In the genomic region with DNA sequence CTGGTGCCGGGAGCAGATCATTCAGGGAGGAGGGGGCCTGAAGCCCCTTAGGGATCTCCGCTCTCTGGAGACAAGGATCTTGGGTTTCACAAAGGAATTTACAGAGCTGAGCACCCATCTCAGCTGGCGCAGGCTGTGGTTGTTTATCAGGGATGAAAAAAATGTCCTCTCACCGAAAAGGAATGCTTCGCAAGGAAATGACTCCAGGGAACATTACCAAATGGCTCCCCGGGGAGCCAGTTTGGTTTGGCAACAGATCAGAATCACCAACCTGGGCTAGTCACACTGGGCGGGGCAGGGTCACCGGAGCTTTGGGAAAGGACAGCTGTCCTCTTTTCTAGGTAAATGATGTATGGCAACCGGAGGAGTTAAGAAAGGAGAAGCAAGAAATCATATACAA, we compare ENCODE assay signal across 9 mouse cellular contexts. TPM values are rescaled to one million over a fixed set of nuclear protein-coding genes. Genes with fewer than 3 reads are reported as not detected.
DNase-seq lines count a peak whose midpoint lies in the region; ATAC-seq and TF ChIP-seq lines count a peak whose summit lies in the region.
"Had no signal": no experiment of that assay in that cellular context is flagged by ENCODE, and none has a peak within 500 bp of the region (broad histone marks: within the 10 kb centered on the region; RNA-seq: fewer than 3 reads in every experiment).

No protein-coding gene starts in this region.

- ATAC-seq in kidney, embryonic 16.5 days (ENCODE audit: low FRiP score, low TSS enrichment), result no peak
- ATAC-seq in forebrain, postnatal 0 days, result no peak
- ATAC-seq: CD4-positive, CD25-positive, alpha-beta regulatory T cell, adult 4 months had no signal

- 25% methylated on average over 9 of the region's 9 CpGs for WGBS in kidney, embryonic 16.5 days
- WGBS in forebrain, postnatal 0 days, result 68% methylated on average over 9 of the region's 9 CpGs

- H3K4me1 ChIP-seq in kidney, embryonic 16.5 days (ENCODE audit: insufficient read depth, low read length), result peaks cover 5% of the 10 kb centered on the region
- H3K4me1 ChIP-seq in forebrain, postnatal 0 days (ENCODE audit: insufficient read depth), result no peaks in the 10 kb centered on the region

- H3K36me3 ChIP-seq in kidney, embryonic 16.5 days (ENCODE audit: insufficient read depth, low read length), result no peaks in the 10 kb centered on the region
- H3K36me3 ChIP-seq in forebrain, postnatal 0 days (ENCODE audit: insufficient read depth), result no peaks in the 10 kb centered on the region

- peak overlapping the region; percentile 39 for H3K4me2 ChIP-seq in kidney, embryonic 16.5 days (replicated peaks; ENCODE audit: low read depth, low read length)
- H3K4me2 ChIP-seq in forebrain, postnatal 0 days (ENCODE audit: low read depth), result no peak overlapping the region

- DNase-seq in gastrocnemius, postnatal 25 days, result peak; percentile 21
- DNase-seq in gastrocnemius, postnatal 14 days, result no peak
- peak; percentile 10 to 18 for DNase-seq in adrenal gland, postnatal 36 days
- DNase-seq in lung, postnatal 36 days, result peak; percentile 27
- no peak for DNase-seq in forebrain, postnatal 0 days
- no peak for DNase-seq in layer of hippocampus, postnatal 14 days (ENCODE audit: low spot score in 2 of 2)
- no peak for DNase-seq in ovary, postnatal 10 days (ENCODE audit: low spot score)

- intact Hi-C loops in gastrocnemius, postnatal 14 days (cut with DNase I; ENCODE audit: low total_unique reads), result no loop called here

- no peaks in the 10 kb centered on the region for H3K27me3 ChIP-seq in kidney, embryonic 16.5 days (ENCODE audit: insufficient read depth, low read length)
- no peaks in the 10 kb centered on the region for H3K27me3 ChIP-seq in forebrain, postnatal 0 days (ENCODE audit: insufficient read depth, low read length)

- H3K9ac ChIP-seq in kidney, embryonic 16.5 days (replicated peaks; ENCODE audit: low read length), result 0 out of 2 replicates have a peak overlapping the region, but pooled peaks have one; percentile 7
- H3K9ac ChIP-seq in forebrain, postnatal 0 days, result no peak overlapping the region

- TF ChIP-seq CTCF in forebrain, postnatal 0 days (IDR thresholded peaks at IDR 0.05; ENCODE audit: low read depth), result no peak

- H3K9me3 ChIP-seq in kidney, embryonic 16.5 days (ENCODE audit: low read length), result no peaks in the 10 kb centered on the region; the same call in 1 of the 2 replicates
- H3K9me3 ChIP-seq in forebrain, postnatal 0 days (ENCODE audit: low read length), result no peaks in the 10 kb centered on the region

- H3K27ac ChIP-seq in kidney, embryonic 16.5 days (ENCODE audit: low read length), result peak overlapping the region; percentile 28; the same call in 1 of the 2 replicates
- H3K27ac ChIP-seq in forebrain, postnatal 0 days (ENCODE audit: low read depth, low read length), result no peak overlapping the region

- H3K4me3 ChIP-seq in kidney, embryonic 16.5 days (ENCODE audit: low read length), result no peak overlapping the region
- no peak overlapping the region for H3K4me3 ChIP-seq in forebrain, postnatal 0 days (ENCODE audit: low read depth, low read length)

RNA-seq across cellular contexts. Expression of a gene that starts 9.3 kb away (rescaled TPM):
- total RNA-seq in gastrocnemius, postnatal 25 days (2021), result 10 to 100 TPM in 1 of 2 experiments, 1 to 10 TPM in 1; 9.7 to 18.5 TPM
- total RNA-seq in gastrocnemius, postnatal 14 days (2021), result 1 to 10 TPM; 6.6 to 9.9 TPM
- not detected for total RNA-seq in adrenal gland, postnatal 36 days (2021)
- polyA plus RNA-seq in kidney, embryonic 16.5 days (2015; fragmentation: Nextera tagmentation; extraction: Ambion mirVana), result 0.40 and 0.47 TPM in 2 replicates
- total RNA-seq in forebrain, postnatal 0 days (2014; rRNA removed), result 0.08 and 0.29 TPM in 2 replicates
- 0.08 TPM in 1 of 2 replicates, not detected in the other for polyA plus RNA-seq in forebrain, postnatal 0 days (2015; fragmentation: Nextera tagmentation; extraction: Ambion mirVana)
- not detected for total RNA-seq in layer of hippocampus, postnatal 14 days (2021)
- polyA plus RNA-seq: CD4-positive, CD25-positive, alpha-beta regulatory T cell, adult 4 months had no signal

RNA-seq across cellular contexts. Expression of a gene that starts 45.7 kb away (rescaled TPM):
- 10 to 100 TPM; 14.3 to 14.4 TPM for total RNA-seq in gastrocnemius, postnatal 25 days (2021)
- 10 to 100 TPM; 12.6 to 12.7 TPM for total RNA-seq in gastrocnemius, postnatal 14 days (2021)
- total RNA-seq in adrenal gland, postnatal 36 days (2021), result 10 to 100 TPM; 13.8 to 17.0 TPM
- polyA plus RNA-seq in kidney, embryonic 16.5 days (2015; fragmentation: Nextera tagmentation; extraction: Ambion mirVana), result 63.4 and 67.9 TPM in 2 replicates
- total RNA-seq in forebrain, postnatal 0 days (2014; rRNA removed), result 30.5 and 32.1 TPM in 2 replicates
- 81.5 and 85.7 TPM in 2 replicates for polyA plus RNA-seq in forebrain, postnatal 0 days (2015; fragmentation: Nextera tagmentation; extraction: Ambion mirVana)
- 10 to 100 TPM; 15.0 to 18.0 TPM for total RNA-seq in layer of hippocampus, postnatal 14 days (2021)

Comparison
In these comparisons a context has a peak if more than half of its experiments do, and no peak if none do; other contexts are left out.
1. DNase-seq: peak in gastrocnemius, postnatal 25 days (single experiment), adrenal gland, postnatal 36 days (2 of 2) and lung, postnatal 36 days (single experiment); none in gastrocnemius, postnatal 14 days (single experiment), forebrain, postnatal 0 days (single experiment), layer of hippocampus, postnatal 14 days (0 of 2) and ovary, postnatal 10 days (single experiment).